8 mouse cellular contexts compared by ENCODE assay signal in genomic region chr7:126754866-126755265, GRCm38 (mm10). TPM values are rescaled to one million over a fixed set of nuclear protein-coding genes. Genes with fewer than 3 reads are reported as not detected.
DNase-seq lines count a peak whose midpoint lies in the region; ATAC-seq and TF ChIP-seq lines count a peak whose summit lies in the region.

No protein-coding gene starts in this region.

- H3K27me3 ChIP-seq in hindbrain, postnatal 0 days (ENCODE audit: insufficient read depth, low read length) = no peaks in the 10 kb centered on the region
- no peaks in the 10 kb centered on the region for H3K27me3 ChIP-seq in limb, embryonic 10.5 days (ENCODE audit: low read depth, poor library complexity, severe bottlenecking)
- no peaks in the 10 kb centered on the region for H3K27me3 ChIP-seq in midbrain, embryonic 10.5 days (ENCODE audit: low read depth, poor library complexity, severe bottlenecking)
- no peaks in the 10 kb centered on the region for H3K27me3 ChIP-seq in small intestine, adult 2 months (ENCODE audit: control insufficient read depth, insufficient read depth, low read length)

- peak; percentile 76 for ATAC-seq in hindbrain, postnatal 0 days

- no peaks in the 10 kb centered on the region for H3K36me3 ChIP-seq in hindbrain, postnatal 0 days (ENCODE audit: insufficient read depth, low read length)
- H3K36me3 ChIP-seq in limb, embryonic 10.5 days = no peaks in the 10 kb centered on the region
- H3K36me3 ChIP-seq in midbrain, embryonic 10.5 days = no peaks in the 10 kb centered on the region
- no peaks in the 10 kb centered on the region for H3K36me3 ChIP-seq in small intestine, adult 2 months (ENCODE audit: control insufficient read depth, insufficient read depth, low read length)

- WGBS in hindbrain, postnatal 0 days = 3% methylated on average over 9 of the region's 9 CpGs
- 1% methylated on average over 9 of the region's 9 CpGs for WGBS in limb, embryonic 10.5 days
- 2% methylated on average over 9 of the region's 9 CpGs for WGBS in midbrain, embryonic 10.5 days
- WGBS in small intestine, adult 2 months = under 1% methylated on average over 9 of the region's 9 CpGs

- TF ChIP-seq POLR2A in small intestine, adult 2 months (IDR thresholded peaks at IDR 0.05; ENCODE audit: low read depth, low read length) = no peak

- DNase-seq in urinary bladder, adult 18-20 months (ENCODE audit: low spot score in 2 of 2) = peak; percentile 51 to 60
- DNase-seq in urinary bladder, adult 2 months (ENCODE audit: low spot score) = no peak
- peak; percentile 44 to 78 for DNase-seq in cerebellum, postnatal 4 days (ENCODE audit: low spot score in 2 of 2)
- DNase-seq in gastrocnemius, postnatal 10 days = peak; percentile 74
- DNase-seq in hindbrain, postnatal 0 days (ENCODE audit: low spot score) = peak; percentile 87
- peak; percentile 83 for DNase-seq in limb, embryonic 10.5 days (ENCODE audit: low spot score)
- DNase-seq in midbrain, embryonic 10.5 days (ENCODE audit: low spot score) = peak; percentile 81

- H3K9ac ChIP-seq in hindbrain, postnatal 0 days (replicated peaks; ENCODE audit: low read length) = no peak overlapping the region

- peaks cover 2% of the 10 kb centered on the region; the same call in 1 of the 2 replicates for H3K4me1 ChIP-seq in hindbrain, postnatal 0 days (ENCODE audit: insufficient read depth, low read length)
- peaks cover 23% of the 10 kb centered on the region for H3K4me1 ChIP-seq in limb, embryonic 10.5 days
- peaks cover 18% of the 10 kb centered on the region for H3K4me1 ChIP-seq in midbrain, embryonic 10.5 days
- H3K4me1 ChIP-seq in small intestine, adult 2 months (ENCODE audit: control insufficient read depth, insufficient read depth, insufficient read length, low read length) = peaks cover 7% of the 10 kb centered on the region; the same call in 1 of the 2 replicates

- H3K4me2 ChIP-seq in hindbrain, postnatal 0 days (ENCODE audit: low read depth, low read length) = peak overlapping the region; percentile 39

- H3K4me3 ChIP-seq in hindbrain, postnatal 0 days (ENCODE audit: low read length) = no peak overlapping the region
- no peak overlapping the region; the same call in 1 of the 2 replicates for H3K4me3 ChIP-seq in limb, embryonic 10.5 days
- 0 out of 2 replicates have a peak overlapping the region, but pooled peaks have one; percentile 12 for H3K4me3 ChIP-seq in midbrain, embryonic 10.5 days
- no peak overlapping the region for H3K4me3 ChIP-seq in small intestine, adult 2 months (ENCODE audit: low read depth, low read length)

- H3K9me3 ChIP-seq in hindbrain, postnatal 0 days (ENCODE audit: low read length) = no peaks in the 10 kb centered on the region
- H3K9me3 ChIP-seq in limb, embryonic 10.5 days (replicated peaks) = no peaks in the 10 kb centered on the region
- H3K9me3 ChIP-seq in midbrain, embryonic 10.5 days (replicated peaks) = no peaks in the 10 kb centered on the region

- H3K27ac ChIP-seq in hindbrain, postnatal 0 days = no peak overlapping the region
- peak overlapping the region; percentile 76 for H3K27ac ChIP-seq in limb, embryonic 10.5 days
- H3K27ac ChIP-seq in midbrain, embryonic 10.5 days (replicated peaks) = peak overlapping the region; percentile 76
- H3K27ac ChIP-seq in small intestine, adult 2 months (ENCODE audit: insufficient read depth, low read depth, low read length) = peak overlapping the region; percentile 49

- peak; percentile 90 for TF ChIP-seq CTCF in hindbrain, postnatal 0 days (IDR thresholded peaks at IDR 0.05; ENCODE audit: low read depth)
- peak; percentile 96 for TF ChIP-seq CTCF in small intestine, adult 2 months (IDR thresholded peaks at IDR 0.05; ENCODE audit: extremely low read depth, insufficient read length, insufficient replicate concordance, low read depth, low read length)

RNA-seq across cellular contexts. Expression of gene Mapk3, which starts 4.5 kb away (rescaled TPM):
- 214 TPM in 2 replicates for polyA plus RNA-seq in urinary bladder, adult 2 months (2012; rRNA removed)
- total RNA-seq in gastrocnemius, postnatal 10 days (2021) = 10 to 100 TPM; 43.7 to 54.7 TPM
- total RNA-seq in hindbrain, postnatal 0 days (2014; rRNA removed) = 109 and 132 TPM in 2 replicates
- polyA plus RNA-seq in hindbrain, postnatal 0 days (2015; fragmentation: Nextera tagmentation; extraction: Ambion mirVana) = 99.9 and 107 TPM in 2 replicates
- 47.3 and 55.9 TPM in 2 replicates for polyA plus RNA-seq in limb, embryonic 10.5 days (2016; fragmentation: Nextera tagmentation; extraction: Ambion mirVana)
- polyA plus RNA-seq in midbrain, embryonic 10.5 days (2016; fragmentation: Nextera tagmentation; extraction: Ambion mirVana) = 53.8 and 54.9 TPM in 2 replicates
- polyA plus RNA-seq in small intestine, adult 2 months (2012; rRNA removed) = 208 and 472 TPM in 2 replicates

RNA-seq across cellular contexts. Expression of gene Gdpd3, which starts 11.3 kb away (rescaled TPM):
- polyA plus RNA-seq in urinary bladder, adult 2 months (2012; rRNA removed) = 15.7 and 28.5 TPM in 2 replicates
- total RNA-seq in gastrocnemius, postnatal 10 days (2021) = 1 to 10 TPM; 1.0 to 4.0 TPM
- total RNA-seq in hindbrain, postnatal 0 days (2014; rRNA removed) = 0.43 and 3.4 TPM in 2 replicates
- polyA plus RNA-seq in hindbrain, postnatal 0 days (2015; fragmentation: Nextera tagmentation; extraction: Ambion mirVana) = 0.92 and 0.99 TPM in 2 replicates
- polyA plus RNA-seq in limb, embryonic 10.5 days (2016; fragmentation: Nextera tagmentation; extraction: Ambion mirVana) = 0.83 and 1.5 TPM in 2 replicates
- 0.68 and 1.1 TPM in 2 replicates for polyA plus RNA-seq in midbrain, embryonic 10.5 days (2016; fragmentation: Nextera tagmentation; extraction: Ambion mirVana)
- 5.0 and 24.4 TPM in 2 replicates for polyA plus RNA-seq in small intestine, adult 2 months (2012; rRNA removed)

RNA-seq across cellular contexts. Expression of gene Ypel3, which starts 21.9 kb away (rescaled TPM):
- 188 and 213 TPM in 2 replicates for polyA plus RNA-seq in urinary bladder, adult 2 months (2012; rRNA removed)
- total RNA-seq in gastrocnemius, postnatal 10 days (2021) = 10 to 100 TPM; 56.3 to 62.9 TPM
- total RNA-seq in hindbrain, postnatal 0 days (2014; rRNA removed) = 163 and 240 TPM in 2 replicates
- 239 and 242 TPM in 2 replicates for polyA plus RNA-seq in hindbrain, postnatal 0 days (2015; fragmentation: Nextera tagmentation; extraction: Ambion mirVana)
- 51.7 and 84.9 TPM in 2 replicates for polyA plus RNA-seq in limb, embryonic 10.5 days (2016; fragmentation: Nextera tagmentation; extraction: Ambion mirVana)
- polyA plus RNA-seq in midbrain, embryonic 10.5 days (2016; fragmentation: Nextera tagmentation; extraction: Ambion mirVana) = 41.0 and 60.5 TPM in 2 replicates
- polyA plus RNA-seq in small intestine, adult 2 months (2012; rRNA removed) = 153 and 244 TPM in 2 replicates

RNA-seq across cellular contexts. Expression of gene Tbx6, which starts 26.4 kb away (rescaled TPM):
- 1.3 and 1.4 TPM in 2 replicates for polyA plus RNA-seq in urinary bladder, adult 2 months (2012; rRNA removed)
- under 1 TPM; 0.38 to 0.75 TPM for total RNA-seq in gastrocnemius, postnatal 10 days (2021)
- total RNA-seq in hindbrain, postnatal 0 days (2014; rRNA removed) = 0.16 and 2.1 TPM in 2 replicates
- 0.26 and 0.29 TPM in 2 replicates for polyA plus RNA-seq in hindbrain, postnatal 0 days (2015; fragmentation: Nextera tagmentation; extraction: Ambion mirVana)
- 0.23 and 0.53 TPM in 2 replicates for polyA plus RNA-seq in limb, embryonic 10.5 days (2016; fragmentation: Nextera tagmentation; extraction: Ambion mirVana)
- 0.42 and 0.64 TPM in 2 replicates for polyA plus RNA-seq in midbrain, embryonic 10.5 days (2016; fragmentation: Nextera tagmentation; extraction: Ambion mirVana)
- 1.4 and 2.4 TPM in 2 replicates for polyA plus RNA-seq in small intestine, adult 2 months (2012; rRNA removed)

RNA-seq across cellular contexts. Expression of gene Ppp4c, which starts 37.4 kb away (rescaled TPM):
- 106 and 121 TPM in 2 replicates for polyA plus RNA-seq in urinary bladder, adult 2 months (2012; rRNA removed)
- 10 to 100 TPM; 44.2 to 48.8 TPM for total RNA-seq in gastrocnemius, postnatal 10 days (2021)
- 126 and 199 TPM in 2 replicates for total RNA-seq in hindbrain, postnatal 0 days (2014; rRNA removed)
- 142 and 143 TPM in 2 replicates for polyA plus RNA-seq in hindbrain, postnatal 0 days (2015; fragmentation: Nextera tagmentation; extraction: Ambion mirVana)
- polyA plus RNA-seq in limb, embryonic 10.5 days (2016; fragmentation: Nextera tagmentation; extraction: Ambion mirVana) = 450 and 462 TPM in 2 replicates
- 376 and 407 TPM in 2 replicates for polyA plus RNA-seq in midbrain, embryonic 10.5 days (2016; fragmentation: Nextera tagmentation; extraction: Ambion mirVana)
- polyA plus RNA-seq in small intestine, adult 2 months (2012; rRNA removed) = 101 and 199 TPM in 2 replicates
